Mouse (Mus musculus) heart, adult 2 months (tissue): ENCODE measurements around the gene Grk2. TPM values are rescaled to one million over a fixed set of nuclear protein-coding genes. Genes with fewer than 3 reads are reported as not detected.

ENCODE experiments used
- DNase-seq, 2 experiments: peaks; one replicate each; pipeline ENCODE4 v3.0.0; 2021
- H3K27ac ChIP-seq: fragments of 200-600 bp; 2 replicates; pipeline ENCODE4 v1.8.1; 2022
- H3K27me3 ChIP-seq: fragments of 200-500 bp; 2 replicates; pipeline ENCODE4 v1.6.1; 2012; ENCODE audit warnings: mild to moderate bottlenecking, low read length, inconsistent platforms, mixed read lengths; ENCODE audit not compliant: control insufficient read depth, insufficient read depth
- H3K36me3 ChIP-seq: fragments of 200-500 bp; 2 replicates; pipeline ENCODE4 v1.6.1; 2012; ENCODE audit warnings: low read length, inconsistent platforms; ENCODE audit not compliant: control insufficient read depth, insufficient read depth
- H3K4me1 ChIP-seq: fragments of 200-500 bp; 2 replicates; pipeline ENCODE4 v1.6.1; 2011; ENCODE audit warnings: low read length; ENCODE audit not compliant: control insufficient read depth, insufficient read depth
- H3K4me3 ChIP-seq: fragments of 200-600 bp; 2 replicates; pipeline ENCODE4 v1.8.1; 2022
- H3K79me2 ChIP-seq: fragments of 200-500 bp; replicated peaks from 2 replicates; pipeline ENCODE4 v1.6.1; 2012; ENCODE audit warnings: mild to moderate bottlenecking, inconsistent platforms, low read length, moderate library complexity, mixed read lengths; ENCODE audit not compliant: control insufficient read depth, insufficient read depth
- H3K9ac ChIP-seq: fragments of 200-500 bp; 2 replicates; pipeline ENCODE4 v1.6.1; 2012; ENCODE audit warnings: low read depth, mild to moderate bottlenecking, control low read depth, inconsistent platforms, low read length, mixed read lengths
- CTCF ChIP-seq: fragments of 200-600 bp; IDR thresholded peaks from 2 replicates; pipeline ENCODE4 v1.8.1; 2022; ENCODE audit warnings: antibody characterized with exemption, mild to moderate bottlenecking, moderate library complexity
- EP300 ChIP-seq: fragments of 200-500 bp; IDR thresholded peaks from 2 replicates; pipeline ENCODE4 v1.6.1; 2011; ENCODE audit warnings: low read depth, low read length, control low read depth; ENCODE audit not compliant: insufficient read depth
- POLR2A ChIP-seq: fragments of 200-500 bp; IDR thresholded peaks from 2 replicates; pipeline ENCODE4 v1.6.1; 2011; ENCODE audit warnings: mild to moderate bottlenecking, low read depth, low read length, control low read depth; ENCODE audit not compliant: insufficient read depth
- WGBS: fragments of 180-500 bp; shearing (Covaris S2); methylation state at CpG from one replicate; pipeline ENCODE4 v1.1.7; 2018; 5-methylcytosine and 5-hydroxymethylcytosine counted together
- intact Hi-C: fragments of 180-260 bp; cut with DNase I; formaldehyde crosslinking; loops from one replicate; pipeline ENCODE4 v1.15.1; 2025
- polyA plus RNA-seq: library from polyadenylated mRNA; depleted of rRNA; stranded (reverse); fragments of >200 nt; gene quantifications from 2 replicates; pipeline ENCODE4 v1.2.3, GENCODE M21; 2012
- total RNA-seq, 2 experiments: library from RNA; stranded (reverse); gene quantifications; 2 replicates each; pipeline ENCODE4 v1.2.3; 2021

Grk2 gene
- total and polyA plus RNA-seq, 3 experiments: 53.6 to 59.0 (median 56.0) TPM

DNA sequence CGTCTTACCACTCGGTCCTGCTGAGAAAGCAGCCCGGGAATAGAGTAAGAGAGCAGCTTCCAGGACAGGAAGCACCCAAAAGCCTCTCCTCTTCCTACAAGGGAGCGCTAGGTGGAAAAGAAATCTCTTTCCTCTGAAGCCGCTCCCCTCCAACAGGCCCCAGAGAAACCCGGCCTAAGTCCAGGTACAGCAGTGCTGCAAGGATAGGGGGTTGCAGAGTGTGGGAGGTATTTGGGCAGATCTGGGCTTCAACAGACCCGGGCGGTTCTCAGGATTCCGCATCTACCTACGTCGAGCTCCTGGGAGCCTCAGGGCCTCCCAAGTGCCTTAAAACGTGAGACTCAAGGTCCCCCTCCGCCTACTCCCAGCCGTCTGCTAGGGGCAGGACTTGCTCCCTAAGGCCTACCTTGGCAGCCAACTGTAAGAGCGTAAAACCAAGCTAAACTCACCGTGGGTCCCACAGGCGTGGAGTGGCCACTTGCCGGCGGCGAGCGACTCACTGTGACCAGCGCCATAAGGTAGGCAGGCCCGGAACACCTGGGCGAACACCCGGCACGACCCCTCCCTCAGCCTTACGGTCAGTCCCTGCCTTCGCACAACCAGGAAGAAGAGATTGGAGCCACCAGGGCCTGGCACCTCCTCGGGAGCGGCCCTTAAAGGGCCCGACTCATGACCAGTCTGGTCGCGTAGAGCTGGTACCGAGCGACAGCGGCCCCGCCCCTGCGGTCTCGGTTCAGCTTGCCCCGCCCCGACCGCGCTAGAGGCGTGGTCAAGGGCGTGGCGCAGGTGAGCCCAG lies 37.3 kb downstream of the Grk2 start, which contains the start of gene Ssh3:
Gene Ssh3, minus strand, starts transcription at position 615 of the 796 bp plus-strand sequence.
- peak within 1 kb of the TSS; percentile 53 for H3K27ac ChIP-seq
- H3K9ac ChIP-seq: peak within 1 kb of the TSS; percentile 80
- TF ChIP-seq POLR2A: 0 out of 2 replicates have a peak, but pooled peaks have one; percentile 14
- TF ChIP-seq EP300: no peak
- no peak for TF ChIP-seq CTCF
- intact Hi-C loops: no loop called here
- H3K79me2 ChIP-seq: no peaks in the 10 kb centered on the region
- no peaks in the 10 kb centered on the region for H3K36me3 ChIP-seq
- peak; percentile 80 to 83 for DNase-seq
- H3K27me3 ChIP-seq: no peaks in the 10 kb centered on the region
- no peaks in the 10 kb centered on the region; the same call in 1 of the 2 replicates for H3K4me1 ChIP-seq
- WGBS: 10% methylated on average over 46 of the region's 46 CpGs
- H3K4me3 ChIP-seq: peak within 1 kb of the TSS; percentile 61

DNA sequence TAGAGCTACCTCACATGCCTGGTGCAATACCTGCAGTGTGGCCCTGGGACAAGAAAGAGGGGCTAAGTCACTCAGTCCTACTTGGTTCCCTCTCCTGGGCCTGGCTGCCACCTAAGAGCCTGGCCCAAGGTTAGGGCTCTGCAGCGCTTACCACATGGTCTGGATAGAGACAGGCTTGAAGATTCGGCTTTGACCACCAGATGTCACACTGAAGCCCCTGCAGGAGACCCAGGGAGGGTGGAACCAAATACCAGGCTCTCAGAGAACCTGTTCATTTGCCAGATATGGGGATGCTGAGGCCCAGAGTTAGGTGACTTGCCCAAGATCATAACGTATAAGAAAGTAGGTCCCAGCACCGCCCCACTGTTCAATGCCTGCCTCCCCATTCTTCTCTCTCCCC lies 40.1 kb downstream of the Grk2 start:
- Histone ChIP-seq H3K36me3 (no peaks in the 10 kb centered on the region), H3K27me3 (no peaks in the 10 kb centered on the region), H3K9ac (no peak overlapping the region), H3K27ac (no peak overlapping the region), H3K4me3 (no peak overlapping the region), H3K79me2 (no peaks in the 10 kb centered on the region), H3K4me1 (no peaks in the 10 kb centered on the region; the same call in 1 of the 2 replicates)
- WGBS: 68% methylated on average over 4 of the region's 4 CpGs
- DNase-seq: peak in 1 of 2 experiments; percentile 16
- TF ChIP-seq CTCF: peak; percentile 29
- no peak for TF ChIP-seq EP300
- intact Hi-C loops: no loop called here

DNA sequence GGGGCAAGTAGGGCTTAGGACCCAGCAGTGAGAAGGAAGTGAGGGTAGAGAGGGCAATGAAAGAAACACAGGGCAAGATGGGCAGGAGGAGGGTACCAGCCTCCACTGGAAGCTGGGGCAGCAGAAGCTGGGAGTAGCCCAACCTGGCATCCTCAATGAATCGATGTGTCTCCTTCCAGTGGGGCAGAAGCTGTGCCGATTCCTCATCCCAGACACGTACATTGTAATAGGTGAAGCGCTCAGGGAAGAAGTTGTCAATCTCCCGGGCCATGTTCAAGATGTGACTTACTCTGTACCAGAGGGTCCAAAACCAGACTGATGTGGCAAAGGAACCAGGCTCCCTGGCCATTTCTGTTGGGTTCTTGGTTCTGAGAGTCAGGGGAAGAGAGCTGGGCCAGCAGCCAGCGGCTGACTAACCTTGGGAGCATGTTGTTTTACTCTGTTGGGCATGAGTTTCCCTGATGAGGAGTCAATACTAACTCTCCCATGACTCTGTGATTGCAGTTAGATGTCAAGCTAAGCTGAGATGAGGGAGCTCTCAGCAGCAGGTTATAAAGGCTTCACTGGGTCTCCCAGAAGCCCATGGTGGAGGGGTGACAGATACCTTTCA lies 41.7 kb downstream of the Grk2 start:
- Histone ChIP-seq H3K4me1 (no peaks in the 10 kb centered on the region; the same call in 1 of the 2 replicates), H3K4me3 (no peak overlapping the region), H3K79me2 (no peaks in the 10 kb centered on the region), H3K36me3 (no peaks in the 10 kb centered on the region), H3K27ac (no peak overlapping the region), H3K27me3 (no peaks in the 10 kb centered on the region), H3K9ac (no peak overlapping the region)
- intact Hi-C loops: no loop called here
- no peak for DNase-seq
- no peak for TF ChIP-seq CTCF
- no peak for TF ChIP-seq POLR2A
- TF ChIP-seq EP300: no peak
- 90% methylated on average over 6 of the region's 6 CpGs for WGBS

DNA sequence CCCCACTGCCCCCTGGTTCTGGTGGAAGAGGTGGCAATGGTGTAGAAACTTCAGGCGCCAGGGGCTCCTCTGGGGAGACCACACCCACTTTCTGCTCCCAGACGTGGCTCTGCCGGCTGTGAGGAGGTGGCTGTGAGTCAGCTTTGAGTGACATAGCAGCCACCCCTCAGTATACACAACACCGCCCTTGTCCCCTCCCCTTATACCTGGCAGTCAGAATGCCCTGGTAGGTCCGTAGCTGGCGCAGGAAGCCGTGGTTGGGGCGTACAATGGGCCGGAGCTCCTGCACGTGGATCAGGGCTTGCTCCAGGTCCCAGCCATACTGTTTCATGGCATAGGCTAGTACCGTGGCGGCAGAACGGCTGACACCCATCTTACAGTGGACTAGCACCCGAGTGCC lies 42.3 kb downstream of the Grk2 start:
- intact Hi-C loops: no loop called here
- Histone ChIP-seq H3K27ac (no peak overlapping the region), H3K9ac (no peak overlapping the region), H3K27me3 (no peaks in the 10 kb centered on the region), H3K4me1 (no peaks in the 10 kb centered on the region), H3K4me3 (no peak overlapping the region), H3K79me2 (no peaks in the 10 kb centered on the region), H3K36me3 (no peaks in the 10 kb centered on the region)
- TF ChIP-seq EP300 (no peak), POLR2A (no peak), CTCF (no peak)
- 85% methylated on average over 14 of the region's 14 CpGs for WGBS
- no peak for DNase-seq

DNA sequence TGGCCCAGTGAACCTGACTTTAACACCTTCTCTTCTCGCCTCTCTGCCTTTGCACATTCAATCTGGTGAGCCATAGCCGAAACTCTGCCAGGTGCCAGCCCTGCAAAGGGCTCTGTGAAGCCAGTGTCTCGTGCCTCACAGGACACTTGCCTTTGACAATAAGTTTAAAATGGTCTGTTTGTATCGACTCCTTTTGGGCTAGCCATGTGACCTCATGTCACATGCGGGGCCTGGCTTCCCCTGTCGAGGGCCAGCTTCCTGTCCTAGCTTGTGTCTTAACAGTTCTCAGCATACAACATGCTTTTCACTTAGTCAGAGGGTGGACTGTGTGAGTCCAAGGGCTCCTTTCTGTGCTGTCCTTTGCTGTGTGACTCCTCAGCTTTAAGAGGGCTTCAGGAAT lies 43.3 kb downstream of the Grk2 start:
- Histone ChIP-seq H3K36me3 (no peaks in the 10 kb centered on the region), H3K4me3 (no peak overlapping the region), H3K79me2 (no peaks in the 10 kb centered on the region), H3K4me1 (no peaks in the 10 kb centered on the region), H3K9ac (no peak overlapping the region), H3K27me3 (no peaks in the 10 kb centered on the region), H3K27ac (no peak overlapping the region)
- intact Hi-C loops: no loop called here
- no peak for TF ChIP-seq EP300
- TF ChIP-seq POLR2A: no peak
- no peak for TF ChIP-seq CTCF
- no peak for DNase-seq
- WGBS: 53% methylated on average over 6 of the region's 6 CpGs
